ENCODE assay signal across 38 mouse cellular contexts in genomic region chr9:40994075-40994474, GRCm38 (mm10). TPM values are rescaled to one million over a fixed set of nuclear protein-coding genes. Genes with fewer than 3 reads are reported as not detected.
DNase-seq lines count a peak whose midpoint lies in the region; ATAC-seq and TF ChIP-seq lines count a peak whose summit lies in the region.
"Had no signal": no experiment of that assay in that cellular context is flagged by ENCODE, and none has a peak within 500 bp of the region (broad histone marks: within the 10 kb centered on the region; RNA-seq: fewer than 3 reads in every experiment).

No protein-coding gene starts in this region.

- H3K4me1 ChIP-seq in hindbrain, embryonic 10.5 days (replicated peaks): peaks cover 4% of the 10 kb centered on the region; the same call in 1 of the 2 replicates
- H3K4me1 ChIP-seq in hindbrain, postnatal 0 days (ENCODE audit: insufficient read depth, low read length): no peaks in the 10 kb centered on the region
- H3K4me1 ChIP-seq: embryonic facial prominence, embryonic 15.5 days; heart, embryonic 12.5 days; lung, embryonic 15.5 days had no signal

- ATAC-seq in hindbrain, postnatal 0 days: no peak
- ATAC-seq: forebrain, embryonic 13.5 days; intestine, embryonic 16.5 days; midbrain, embryonic 15.5 days had no signal

- H3K4me2 ChIP-seq in hindbrain, postnatal 0 days (ENCODE audit: low read depth, low read length): no peak overlapping the region
- H3K4me2 ChIP-seq: embryonic facial prominence, embryonic 15.5 days; forebrain, embryonic 13.5 days; heart, embryonic 12.5 days; hindbrain, embryonic 15.5 days; limb, embryonic 13.5 days; liver, embryonic 11.5 days; lung, embryonic 15.5 days; midbrain, embryonic 15.5 days had no signal

- no peak overlapping the region for H3K4me3 ChIP-seq in hindbrain, embryonic 10.5 days
- H3K4me3 ChIP-seq in hindbrain, postnatal 0 days (ENCODE audit: low read length): no peak overlapping the region
- H3K4me3 ChIP-seq: embryonic facial prominence, embryonic 15.5 days; forebrain, embryonic 13.5 days; gastrocnemius, adult 2 months; heart, adult 2 months; heart, embryonic 12.5 days; hindbrain, embryonic 15.5 days; limb, embryonic 13.5 days; lung, embryonic 15.5 days; midbrain, embryonic 15.5 days had no signal

- H3K36me3 ChIP-seq in hindbrain, embryonic 10.5 days: no peaks in the 10 kb centered on the region
- H3K36me3 ChIP-seq in hindbrain, postnatal 0 days (ENCODE audit: insufficient read depth, low read length): no peaks in the 10 kb centered on the region
- H3K36me3 ChIP-seq: embryonic facial prominence, embryonic 15.5 days; heart, embryonic 12.5 days; hindbrain, embryonic 15.5 days; limb, embryonic 13.5 days; lung, embryonic 15.5 days; midbrain, embryonic 15.5 days had no signal

- no peak for DNase-seq in hindbrain, embryonic 10.5 days (ENCODE audit: low spot score)
- no peak for DNase-seq in hindbrain, postnatal 0 days (ENCODE audit: low spot score)
- DNase-seq in 416B (ENCODE audit: low read depth): peak; percentile 41
- peak; percentile 1 to 14 for DNase-seq in CD8-positive naive resting alpha-beta T cell, adult 2 months (ENCODE audit: low read depth in 2 of 2, low spot score in 2 of 2)
- peak; percentile 16 for DNase-seq in induced T-regulatory cell, adult 2 months (ENCODE audit: low read depth)
- DNase-seq in adrenal gland, adult 2 months: no peak
- no peak for DNase-seq in thymus, postnatal 25 days
- no peak for DNase-seq in layer of hippocampus, adult 11-12 months (ENCODE audit: low spot score)
- DNase-seq: adrenal gland, adult 8-10 months; cerebellum, adult 2 months; cerebellum, postnatal 14 days; gastrocnemius, adult 2 months; heart, adult 2 months; kidney, postnatal 14 days; lung, postnatal 4 days; right cerebral cortex, adult 18-20 months; right cerebral cortex, postnatal 4 days; thymus, postnatal 14 days had no signal

- H3K9ac ChIP-seq in hindbrain, postnatal 0 days (replicated peaks; ENCODE audit: low read length): no peak overlapping the region
- H3K9ac ChIP-seq: embryonic facial prominence, embryonic 15.5 days; forebrain, embryonic 13.5 days; heart, embryonic 12.5 days; hindbrain, embryonic 15.5 days; limb, embryonic 13.5 days; lung, embryonic 15.5 days; midbrain, embryonic 15.5 days had no signal

- no peaks in the 10 kb centered on the region for H3K27me3 ChIP-seq in hindbrain, embryonic 10.5 days (ENCODE audit: insufficient read depth, poor library complexity, severe bottlenecking)
- H3K27me3 ChIP-seq in hindbrain, postnatal 0 days (ENCODE audit: insufficient read depth, low read length): no peaks in the 10 kb centered on the region
- H3K27me3 ChIP-seq: embryonic facial prominence, embryonic 15.5 days; forebrain, embryonic 13.5 days; heart, embryonic 12.5 days; hindbrain, embryonic 15.5 days; limb, embryonic 13.5 days; lung, embryonic 15.5 days; midbrain, embryonic 15.5 days had no signal

- no peaks in the 10 kb centered on the region for H3K9me3 ChIP-seq in hindbrain, embryonic 10.5 days
- no peaks in the 10 kb centered on the region for H3K9me3 ChIP-seq in hindbrain, postnatal 0 days (ENCODE audit: low read length)
- H3K9me3 ChIP-seq: embryonic facial prominence, embryonic 15.5 days; forebrain, embryonic 13.5 days; heart, embryonic 12.5 days; hindbrain, embryonic 15.5 days; limb, embryonic 13.5 days; lung, embryonic 15.5 days; midbrain, embryonic 15.5 days had no signal

- TF ChIP-seq CTCF in hindbrain, postnatal 0 days (IDR thresholded peaks at IDR 0.05; ENCODE audit: low read depth): no peak

- 81% methylated on average over 5 of the region's 5 CpGs for WGBS in hindbrain, embryonic 10.5 days
- 90% methylated on average over 5 of the region's 5 CpGs for WGBS in hindbrain, postnatal 0 days

- 0 out of 2 replicates have a peak overlapping the region, but pooled peaks have one; percentile 2 for H3K27ac ChIP-seq in hindbrain, embryonic 10.5 days
- H3K27ac ChIP-seq in hindbrain, postnatal 0 days: no peak overlapping the region
- H3K27ac ChIP-seq: embryonic facial prominence, embryonic 15.5 days; forebrain, embryonic 13.5 days; gastrocnemius, adult 2 months; heart, adult 2 months; hindbrain, embryonic 15.5 days; limb, embryonic 13.5 days; lung, embryonic 15.5 days; midbrain, embryonic 15.5 days had no signal

RNA-seq across cellular contexts. Expression of gene Crtam, which starts 10.4 kb away (rescaled TPM):
- polyA plus RNA-seq in hindbrain, embryonic 10.5 days (2016; fragmentation: Nextera tagmentation; extraction: Ambion mirVana): 0.09 and 0.13 TPM in 2 replicates
- 0.04 and 0.42 TPM in 2 replicates for total RNA-seq in hindbrain, postnatal 0 days (2014; rRNA removed)
- polyA plus RNA-seq in hindbrain, postnatal 0 days (2015; fragmentation: Nextera tagmentation; extraction: Ambion mirVana): 0.21 and 0.52 TPM in 2 replicates
- not detected for total RNA-seq in adrenal gland, adult 2 months (2021)
- polyA plus RNA-seq in adrenal gland, adult 2 months (2012; rRNA removed): 0.02 TPM in 1 of 2 replicates, not detected in the other
- total RNA-seq: gastrocnemius, adult 2 months; heart, adult 2 months; hematopoietic stem cell, adult 5-6 weeks; layer of hippocampus, postnatal 10 days; left cerebral cortex, adult 18-20 months had no signal
- polyA plus RNA-seq: cortical plate, adult 2 months; forebrain, embryonic 13.5 days; heart, postnatal 0 days; lung, embryonic 15.5 days; neural tube, embryonic 11.5 days; stomach, embryonic 14.5 days had no signal

RNA-seq across cellular contexts. Expression of gene Jhy, which starts 30.2 kb away (rescaled TPM):
- polyA plus RNA-seq in hindbrain, embryonic 10.5 days (2016; fragmentation: Nextera tagmentation; extraction: Ambion mirVana): 1.6 and 1.8 TPM in 2 replicates
- 0.90 and 0.99 TPM in 2 replicates for total RNA-seq in hindbrain, postnatal 0 days (2014; rRNA removed)
- 1.1 and 1.8 TPM in 2 replicates for polyA plus RNA-seq in hindbrain, postnatal 0 days (2015; fragmentation: Nextera tagmentation; extraction: Ambion mirVana)
- total RNA-seq in adrenal gland, adult 2 months (2021): not detected
- polyA plus RNA-seq in adrenal gland, adult 2 months (2012; rRNA removed): not detected in 2 replicates
- total RNA-seq: gastrocnemius, adult 2 months; gastrocnemius, postnatal 4 days; heart, adult 2 months; hematopoietic stem cell, adult 5-6 weeks; megakaryocyte-erythroid progenitor cell, adult 5-6 weeks; neutrophil, adult 5-6 weeks had no signal
- polyA plus RNA-seq: heart, embryonic 12.5 days; heart, postnatal 0 days; limb, embryonic 13.5 days; liver, embryonic 11.5 days; liver, embryonic 16.5 days had no signal

Comparison
In these comparisons a context has a peak if more than half of its experiments do, and no peak if none do; other contexts are left out.
1. DNase-seq: peak in 416B (single experiment), CD8-positive naive resting alpha-beta T cell, adult 2 months (2 of 2) and induced T-regulatory cell, adult 2 months (single experiment); none in hindbrain, embryonic 10.5 days (single experiment), hindbrain, postnatal 0 days (single experiment), adrenal gland, adult 2 months (single experiment), thymus, postnatal 25 days (single experiment) and layer of hippocampus, adult 11-12 months (single experiment).